Mouse (Mus musculus): ENCODE measurements at regions not wholly inside any gene's neighbourhood (a gene's known extent, or its start where the extent isn't known, plus 50 kb on each side); places are given as distances from the start of the nearest gene placed in this dataset.

GRCm38 (mm10) chr17:29775836-29776235 is 59.0 kb upstream of the Ccdc167 start:
- DNase-seq, result no peak

- peak; percentile 79 for DNase-seq
Measured at GRCm38 (mm10) chr17:29773339-29773738, 56.5 kb upstream of the Ccdc167 start.

- no peak for DNase-seq
Measured at GRCm38 (mm10) chr17:29770914-29771313, 54.1 kb upstream of the Ccdc167 start.

DNA sequence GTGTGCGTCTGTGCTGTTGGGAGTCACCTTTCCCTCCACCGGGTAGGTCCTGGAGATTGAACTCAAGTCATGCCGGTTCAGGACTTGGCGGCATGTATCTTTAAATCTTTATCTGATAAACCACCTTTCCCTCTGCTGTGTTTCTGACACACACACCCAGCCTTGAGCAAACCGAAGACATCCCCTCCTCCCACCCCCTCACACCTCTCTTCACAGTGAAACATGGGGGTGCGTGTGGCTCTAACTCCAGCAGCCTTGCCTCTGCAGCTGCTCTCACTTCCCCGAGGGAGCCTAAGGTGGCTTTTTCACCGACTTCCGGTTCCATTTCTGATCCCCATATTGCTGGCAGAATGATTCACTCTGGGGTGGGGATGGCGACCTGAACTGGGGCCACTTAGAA is 52.8 kb upstream of the Ccdc167 start:
- DNase-seq, result peak in 1 of 2 experiments; percentile 9

GRCm38 (mm10) chr17:29769143-29769542 is 52.3 kb upstream of the Ccdc167 start:
- peak; percentile 60 to 68 for DNase-seq

GRCm38 (mm10) chr17:29768642-29769041 is 51.8 kb upstream of the Ccdc167 start:
- no peak for DNase-seq
